Mouse (Mus musculus): Measurements from ENCODE around the gene Klf12.

The Klf12 gene

DNA sequence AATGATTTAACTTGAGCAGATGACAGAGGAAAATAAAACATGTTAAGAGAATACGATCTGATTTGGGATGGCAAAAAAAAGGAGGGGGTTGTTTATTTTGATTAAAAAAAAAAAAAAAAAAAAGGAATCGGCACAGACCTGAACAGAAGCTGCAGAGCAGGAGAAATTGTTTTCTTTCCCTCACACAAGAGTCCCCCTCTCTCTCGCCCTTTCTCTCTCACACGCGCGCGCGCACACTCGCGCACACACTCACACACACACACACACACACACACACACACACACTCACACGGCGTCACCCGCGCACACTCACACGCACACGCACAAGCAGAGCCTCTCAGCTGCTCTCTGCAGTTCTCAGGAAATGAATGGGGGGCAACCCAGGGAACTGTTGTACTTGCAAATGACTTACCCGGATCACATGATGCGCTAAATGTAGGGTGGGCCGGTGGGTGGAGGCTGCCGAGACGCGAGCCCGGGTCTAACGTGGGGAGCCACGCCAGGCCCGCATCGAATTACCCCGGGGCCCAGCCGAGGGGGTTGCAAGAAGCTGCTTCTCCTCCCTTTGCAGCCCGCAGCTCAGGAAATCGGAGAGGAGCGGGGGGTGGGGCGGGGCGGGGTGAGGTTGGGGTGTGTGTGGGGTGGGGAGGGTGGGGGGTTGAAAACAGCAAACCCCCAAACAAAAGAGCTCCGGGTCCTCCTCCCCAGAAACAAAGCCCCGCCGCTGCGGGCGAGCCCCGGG lies at the start of gene Klf12:
TSS of gene Klf12 (minus strand) at position 561 of the 742 bp plus-strand sequence.
- peak; percentile 82 to 84 for DNase-seq (ENCODE audit: low spot score in 2 of 2)

DNA sequence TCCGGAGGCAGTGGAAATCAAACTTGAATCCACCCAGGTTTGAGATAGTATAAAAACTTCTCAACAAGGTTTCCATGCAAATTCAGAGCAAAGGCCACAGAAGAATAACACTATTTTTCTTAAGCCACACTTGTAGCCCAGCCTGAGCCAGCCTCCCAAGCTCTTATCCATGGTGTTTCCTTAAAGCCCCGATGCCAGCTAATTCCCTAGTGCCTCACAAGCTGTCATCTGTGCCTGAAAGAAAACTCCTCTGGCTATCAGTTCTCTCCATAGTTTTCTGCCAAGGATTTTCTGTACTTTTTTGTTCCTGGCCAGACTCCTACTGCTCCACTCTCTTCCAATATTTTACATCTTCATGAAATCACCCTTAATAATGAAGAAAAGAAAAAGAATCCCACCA lies 48.9 kb upstream of the Klf12 start:
- DNase-seq (ENCODE audit: low spot score in 2 of 2), result no peak

DNA sequence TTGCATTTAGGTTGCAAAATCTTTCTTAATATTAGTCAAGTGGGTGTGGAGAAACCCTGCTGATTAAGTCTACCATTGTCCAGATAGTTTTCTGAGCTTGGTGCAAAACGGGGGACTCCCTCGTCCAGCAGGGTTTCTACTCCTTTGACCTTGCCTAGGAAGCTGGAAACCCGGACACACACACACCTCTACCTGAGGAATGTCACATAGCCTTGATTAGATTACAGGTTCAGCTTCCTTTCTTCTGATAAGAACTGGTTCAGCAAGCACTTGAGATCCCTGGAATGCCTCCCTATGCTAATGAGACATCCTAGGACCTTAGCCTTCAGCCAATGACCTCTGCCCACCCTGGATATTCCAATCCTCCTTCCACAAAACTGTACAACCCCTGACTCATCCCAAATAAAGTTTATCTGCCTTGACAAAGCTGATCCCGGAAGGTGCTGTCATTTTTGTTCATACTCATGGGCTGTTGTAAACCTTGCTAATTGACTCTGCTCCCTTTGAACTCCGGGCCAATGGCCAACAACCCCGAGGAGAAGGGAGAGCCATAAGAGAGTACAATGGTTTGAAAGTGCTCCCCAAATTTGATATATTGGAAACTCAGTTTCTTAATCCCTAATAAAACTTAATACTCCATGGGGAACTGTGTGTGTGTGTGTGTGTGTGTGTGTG lies 44.3 kb upstream of the Klf12 start:
- no peak for DNase-seq (ENCODE audit: low spot score in 2 of 2)

DNA sequence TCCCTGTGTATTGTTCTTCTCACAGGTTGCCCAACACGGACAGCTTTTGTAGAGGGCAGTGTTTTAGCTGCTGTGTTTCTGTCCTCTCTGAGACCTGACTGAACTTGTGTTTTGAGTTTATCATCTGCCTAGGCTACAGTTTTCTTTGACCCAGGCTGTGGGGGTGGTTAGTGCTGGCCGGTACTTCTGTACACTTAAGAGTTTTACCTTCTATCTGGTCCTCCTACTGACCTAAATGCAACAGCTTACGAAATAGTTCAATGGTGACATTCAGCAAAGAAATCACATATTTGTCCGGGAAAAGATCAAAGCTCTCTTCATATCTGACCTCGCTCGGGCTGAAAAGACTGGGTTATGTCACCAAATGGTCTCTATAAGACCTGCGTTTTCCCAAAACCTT lies 39.8 kb upstream of the Klf12 start:
- DNase-seq (ENCODE audit: low spot score in 2 of 2), result no peak

DNA sequence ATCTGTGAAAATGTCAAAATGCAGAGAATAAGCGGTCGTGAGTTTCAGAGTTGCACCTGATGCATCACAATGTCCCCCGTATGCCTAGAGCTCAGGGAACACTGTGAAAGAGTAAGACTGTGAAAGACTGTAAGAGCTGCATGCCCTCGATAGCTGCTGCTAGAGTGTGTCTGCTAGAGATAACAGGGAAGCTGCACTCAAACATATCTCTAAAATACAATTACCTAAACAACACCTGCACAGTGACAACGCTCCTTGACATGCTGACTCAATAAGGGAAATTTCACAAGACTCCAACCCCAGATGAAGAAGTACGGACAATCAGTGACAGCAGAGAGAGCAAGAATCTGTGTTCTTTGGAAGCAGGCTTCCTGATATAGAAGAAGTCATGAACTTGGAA lies 37.5 kb upstream of the Klf12 start:
- DNase-seq (ENCODE audit: low spot score in 2 of 2), result no peak

DNA sequence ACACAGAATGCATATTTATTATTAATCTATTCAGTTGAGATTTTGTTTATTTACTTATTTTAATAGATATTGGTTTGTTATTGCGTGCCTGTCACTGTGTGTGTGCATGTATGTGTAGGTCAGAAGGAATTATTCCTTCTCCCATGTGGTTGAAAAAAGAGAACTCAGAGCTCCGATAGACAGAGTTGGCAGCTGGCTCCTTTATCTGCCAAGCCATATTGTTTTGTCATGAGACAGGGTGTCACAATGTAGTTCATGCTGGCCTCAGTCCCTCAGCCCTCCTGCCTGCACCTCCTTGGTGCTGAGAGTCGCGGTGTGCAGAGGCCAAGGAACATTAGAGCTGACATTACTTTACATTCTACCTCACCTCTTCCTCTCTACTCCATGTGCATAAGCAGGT lies 32.3 kb upstream of the Klf12 start:
- DNase-seq (ENCODE audit: low spot score in 2 of 2), result no peak

DNA sequence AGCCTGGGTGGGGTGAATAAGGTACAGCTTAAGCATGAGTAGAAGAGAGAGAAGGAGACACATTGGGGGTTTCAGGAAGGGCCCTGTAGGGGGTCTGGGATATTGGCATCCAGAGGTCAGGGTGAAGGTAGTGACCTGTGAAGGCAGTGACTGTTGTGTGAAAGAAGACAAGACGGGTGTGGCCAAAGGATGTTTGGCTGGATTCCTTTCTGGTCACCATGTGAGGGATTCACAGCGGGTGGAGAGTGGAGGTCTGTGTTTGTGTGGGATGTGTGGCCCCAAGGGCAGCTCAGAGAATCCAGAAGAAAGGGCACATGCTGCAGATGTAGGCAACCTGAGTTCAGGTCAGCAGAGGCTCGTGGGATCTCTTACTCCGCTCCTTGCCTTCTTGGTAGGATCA lies 29.6 kb upstream of the Klf12 start:
- no peak for DNase-seq (ENCODE audit: low spot score in 2 of 2)

DNA sequence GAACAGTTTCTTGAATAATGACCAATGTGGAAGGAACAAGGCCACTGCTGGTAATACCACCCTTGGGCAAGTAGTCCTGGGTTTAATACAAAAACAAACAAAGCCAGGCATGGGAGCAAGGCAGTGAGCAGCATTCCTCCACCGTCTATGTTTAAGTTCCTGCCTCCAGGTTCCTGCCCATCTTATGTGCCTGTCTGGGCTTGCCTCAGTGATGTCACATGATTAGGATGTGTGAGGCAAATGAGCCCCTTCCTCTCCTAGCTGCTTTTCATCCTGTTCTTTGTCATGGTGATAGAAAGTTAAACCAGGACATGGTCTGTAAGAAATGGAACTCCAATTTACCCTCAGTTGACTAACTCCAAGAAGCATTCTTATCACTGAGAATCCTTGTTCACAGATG lies 16.4 kb upstream of the Klf12 start:
- no peak for DNase-seq (ENCODE audit: low spot score in 2 of 2)

DNA sequence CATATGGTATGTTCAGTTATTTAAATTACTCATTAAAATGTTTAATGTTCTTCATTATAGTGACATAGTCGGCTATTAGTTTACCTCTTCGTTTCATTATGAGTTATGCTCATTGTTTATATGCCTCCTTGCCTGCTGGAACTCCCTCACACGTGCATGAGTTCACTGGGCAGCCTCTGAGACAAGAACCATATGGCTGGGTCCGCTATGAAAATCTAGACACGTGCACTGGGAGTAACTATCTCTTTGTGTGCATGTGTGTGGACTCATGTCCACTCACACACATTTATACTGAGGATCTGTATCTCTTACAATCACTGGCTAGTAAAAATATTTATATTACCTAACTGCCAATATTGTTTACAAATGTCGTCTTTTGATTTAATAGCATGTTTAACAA lies 14.4 kb upstream of the Klf12 start:
- no peak for DNase-seq (ENCODE audit: low spot score in 2 of 2)

DNA sequence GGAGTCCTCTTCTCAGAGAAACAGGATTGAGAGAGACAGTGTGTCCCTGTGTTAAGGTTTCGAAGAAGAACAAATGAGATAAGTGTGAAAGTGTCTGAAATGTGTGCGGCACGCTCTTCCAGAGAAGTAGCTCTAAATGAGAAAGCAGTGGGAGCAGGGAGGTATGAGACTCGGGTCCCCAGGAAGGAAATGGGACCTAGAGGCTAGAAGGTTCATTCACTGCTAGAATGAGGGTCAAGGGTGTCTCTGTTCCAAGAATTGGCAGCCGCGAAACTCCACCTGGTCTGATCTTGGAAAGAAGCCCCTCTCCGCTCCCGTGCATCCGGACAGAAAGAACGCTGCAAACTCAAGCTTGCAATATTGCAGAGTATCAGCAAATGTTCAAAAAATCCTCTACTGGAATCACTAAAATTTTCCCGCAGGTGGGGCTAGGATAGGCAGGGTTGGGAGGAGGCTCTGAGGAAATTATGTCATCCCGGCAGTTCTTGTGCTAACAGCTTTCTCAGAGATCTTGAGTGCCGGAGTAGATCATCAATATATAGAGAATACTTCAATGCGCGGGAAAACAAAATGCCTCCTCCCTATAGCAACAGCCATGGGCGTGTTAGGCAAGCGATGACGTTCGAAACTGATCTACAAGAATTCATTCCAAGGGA lies 2.2 kb upstream of the Klf12 start:
- no peak for DNase-seq (ENCODE audit: low spot score in 2 of 2)

DNA sequence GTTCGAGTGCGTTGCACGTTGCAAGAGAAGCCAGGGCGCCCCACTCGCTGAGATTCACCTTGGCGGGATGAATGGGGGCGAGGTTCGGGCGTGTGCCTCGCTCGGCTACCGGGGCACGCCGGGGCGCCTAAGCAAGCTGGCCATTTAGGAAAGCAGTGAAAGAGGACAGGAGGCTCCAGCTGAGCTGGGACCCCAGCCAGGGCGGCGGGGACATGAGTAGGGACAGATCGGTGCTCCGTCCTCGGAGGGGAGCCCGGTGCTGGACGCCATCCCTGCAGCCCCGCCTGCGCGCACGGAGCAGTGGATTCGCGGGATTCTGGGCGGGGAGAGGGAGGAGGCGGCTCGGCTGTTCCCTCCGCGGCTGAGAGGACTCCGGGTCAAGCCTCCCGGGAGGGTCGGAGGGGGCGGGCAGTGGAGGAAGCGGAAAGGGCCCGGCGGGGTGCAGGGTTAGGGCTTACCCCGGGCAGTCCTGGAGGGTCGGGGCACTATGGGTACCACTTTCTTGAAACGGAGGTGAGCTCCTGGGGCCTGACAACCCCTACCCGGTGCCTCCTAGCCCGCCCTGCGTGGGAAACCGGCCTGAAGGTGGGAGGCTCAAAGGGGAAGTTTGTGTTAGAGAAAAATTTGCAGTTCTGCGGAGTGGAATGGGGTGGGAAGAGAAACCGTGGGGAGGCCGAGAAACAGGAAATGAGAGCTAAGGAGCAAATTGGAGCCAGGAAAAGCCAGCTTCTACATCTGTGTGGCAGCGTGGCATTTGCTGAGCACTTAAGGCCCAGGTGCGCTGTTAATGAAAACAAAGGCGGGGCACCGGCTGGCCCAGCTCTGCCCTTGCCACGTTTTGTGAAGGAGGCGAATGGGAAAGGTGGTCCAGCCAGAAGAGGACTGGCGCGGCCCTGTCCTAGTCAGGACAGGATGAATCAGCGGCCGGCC lies 1.4 kb upstream of the Klf12 start:
- peak; percentile 48 to 67 for DNase-seq (ENCODE audit: low spot score in 2 of 2)

DNA sequence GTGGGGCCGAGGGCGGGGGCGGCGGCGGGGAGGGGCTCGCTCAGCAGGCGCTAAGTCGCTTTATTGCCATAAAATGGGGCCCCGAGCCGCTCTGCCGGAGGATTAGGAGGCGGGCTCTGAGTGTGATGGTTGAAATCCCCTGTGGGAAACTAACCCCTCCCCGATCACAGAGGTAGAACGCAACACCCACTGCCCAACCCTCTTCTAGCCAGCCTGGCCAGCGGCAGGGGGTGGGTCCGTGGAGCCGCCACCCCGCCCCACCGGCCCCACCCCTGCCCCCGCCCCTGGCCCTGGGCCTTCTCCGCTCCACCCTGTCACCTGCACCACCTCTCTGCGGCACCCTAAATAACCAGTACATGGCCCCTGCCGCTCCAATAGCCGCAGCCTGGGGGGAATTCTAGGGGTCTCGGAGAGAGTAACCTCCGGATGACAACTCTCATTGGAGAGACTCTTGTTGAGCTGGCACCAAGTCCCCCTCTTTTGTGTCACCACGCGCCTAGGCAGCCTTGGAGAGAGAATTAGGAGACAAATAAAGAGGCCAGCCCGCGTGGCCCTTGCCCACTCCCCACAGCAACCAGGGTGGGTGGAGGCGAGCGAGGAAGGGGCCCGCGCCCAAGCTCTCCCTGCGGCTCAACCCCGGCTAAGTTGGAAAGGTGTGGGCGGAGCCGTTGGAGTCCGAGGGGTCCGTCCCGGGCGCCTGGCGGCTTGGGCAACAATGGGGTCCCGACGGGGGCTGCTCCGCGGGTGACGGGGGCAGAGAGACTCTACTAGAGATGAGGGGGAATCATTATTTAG lies 579 bp upstream of the Klf12 start:
- peak; percentile 51 to 53 for DNase-seq (ENCODE audit: low spot score in 2 of 2)

DNA sequence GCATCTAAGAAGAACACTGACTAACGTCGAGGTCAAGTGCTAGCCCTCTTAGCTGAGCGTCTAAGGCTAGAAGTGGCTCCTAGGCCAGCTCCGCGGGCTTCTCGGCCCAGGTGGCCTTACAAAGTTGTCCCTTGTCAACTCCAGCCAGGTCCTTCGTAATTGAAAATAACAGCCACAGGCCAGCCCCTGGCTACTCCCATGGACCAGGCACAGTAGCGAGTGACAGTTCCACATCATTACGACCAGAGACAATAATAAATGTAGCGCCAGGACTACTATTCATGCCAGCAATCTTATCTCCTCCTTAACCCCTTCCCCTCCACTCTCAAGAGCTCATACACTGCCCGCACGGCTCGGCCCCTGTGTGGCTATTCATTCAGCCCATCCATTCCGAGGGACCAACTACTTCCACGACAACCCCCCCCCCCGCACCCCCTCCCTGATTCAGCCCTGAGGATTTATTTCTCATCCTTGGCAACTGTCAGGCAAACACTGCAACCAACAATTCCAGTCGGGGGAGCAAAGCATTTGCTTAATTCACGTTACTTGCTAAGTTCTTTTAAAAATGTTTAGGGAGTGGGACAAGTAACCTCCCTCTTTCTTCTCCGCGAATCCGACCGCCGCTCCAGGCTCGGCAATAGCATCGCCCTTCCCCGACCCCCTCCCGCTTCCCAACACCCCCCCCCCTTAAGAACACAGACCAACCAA lies 914 bp downstream of the Klf12 start:
- DNase-seq (ENCODE audit: low spot score in 2 of 2), result no peak

DNA sequence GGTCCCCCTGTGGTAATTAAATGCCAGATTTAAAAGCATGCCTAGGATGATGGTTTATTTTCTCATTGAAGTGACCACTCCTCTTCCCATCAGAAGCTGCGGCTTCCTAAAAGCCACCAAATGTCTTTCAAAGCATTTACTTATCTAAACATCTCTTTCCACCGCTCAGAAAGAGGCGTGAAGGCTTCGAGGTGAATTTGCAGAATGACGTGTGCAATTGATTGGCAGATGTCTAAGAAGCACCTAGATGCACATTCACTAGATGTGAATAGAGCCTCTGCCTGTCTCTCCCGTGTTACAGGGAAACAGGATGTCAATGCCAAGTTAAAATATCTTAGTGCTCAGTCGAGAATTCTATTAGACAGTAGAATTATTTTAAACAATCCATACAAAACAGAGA lies 1.8 kb downstream of the Klf12 start:
- no peak for DNase-seq (ENCODE audit: low spot score in 2 of 2)

DNA sequence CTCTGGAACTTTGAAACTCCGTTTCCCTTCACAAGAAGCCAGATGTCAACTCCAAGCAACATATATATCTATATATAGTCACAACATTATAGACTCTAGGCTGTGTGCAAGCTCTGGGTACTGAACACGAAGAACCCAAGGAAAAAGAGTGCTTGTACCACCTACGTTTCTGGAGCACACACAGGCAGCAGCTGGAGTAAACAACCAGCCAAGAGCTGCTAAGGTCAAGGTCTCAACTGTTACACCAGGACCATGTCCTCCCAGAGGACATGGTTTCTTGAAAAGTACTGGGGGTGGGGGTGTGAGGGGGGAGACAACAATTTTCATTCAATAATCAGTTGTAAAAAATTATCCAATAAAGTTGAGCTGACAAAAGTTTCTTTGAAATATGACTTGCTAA lies 2.7 kb downstream of the Klf12 start:
- DNase-seq (ENCODE audit: low spot score in 2 of 2), result no peak

DNA sequence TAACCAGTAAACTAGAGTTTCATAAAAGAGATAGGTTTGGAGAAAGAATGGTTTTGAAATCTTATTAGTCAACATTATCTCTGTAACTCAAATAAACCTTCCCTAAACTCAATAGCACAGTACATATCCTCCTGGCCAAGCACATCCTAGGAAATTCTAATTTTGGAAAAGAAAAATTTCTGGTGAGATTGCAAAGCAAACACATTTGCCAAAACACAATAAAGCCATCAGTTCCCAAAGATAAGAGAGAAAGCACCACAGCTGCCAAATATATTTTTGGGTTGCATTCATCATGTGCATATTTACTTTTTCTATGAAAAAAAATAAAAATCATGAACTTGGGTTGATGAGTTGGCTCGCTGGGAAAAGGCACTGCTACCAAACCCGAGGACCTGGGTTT lies 10.3 kb downstream of the Klf12 start:
- no peak for DNase-seq (ENCODE audit: low spot score in 2 of 2)

DNA sequence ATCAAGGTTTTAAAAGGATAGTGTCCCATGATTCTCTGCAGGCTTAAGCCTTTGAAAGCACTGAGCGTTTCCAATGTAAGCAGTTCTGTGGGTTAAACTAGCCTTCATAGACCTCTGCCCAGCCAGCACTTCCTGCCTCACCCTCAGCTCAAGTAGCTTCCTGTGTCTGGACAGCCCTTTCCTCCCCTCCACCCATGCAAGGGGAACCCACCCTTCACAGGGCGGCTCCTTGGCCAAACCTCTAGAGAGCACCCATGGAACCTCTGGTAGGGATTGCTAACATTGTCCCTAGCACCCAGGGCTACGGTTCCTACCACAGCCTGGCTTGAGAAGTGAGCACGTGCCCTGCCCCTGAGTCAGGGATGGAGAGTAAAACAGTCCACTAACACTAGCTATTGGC lies 23.9 kb downstream of the Klf12 start:
- no peak for DNase-seq (ENCODE audit: low spot score in 2 of 2)

DNA sequence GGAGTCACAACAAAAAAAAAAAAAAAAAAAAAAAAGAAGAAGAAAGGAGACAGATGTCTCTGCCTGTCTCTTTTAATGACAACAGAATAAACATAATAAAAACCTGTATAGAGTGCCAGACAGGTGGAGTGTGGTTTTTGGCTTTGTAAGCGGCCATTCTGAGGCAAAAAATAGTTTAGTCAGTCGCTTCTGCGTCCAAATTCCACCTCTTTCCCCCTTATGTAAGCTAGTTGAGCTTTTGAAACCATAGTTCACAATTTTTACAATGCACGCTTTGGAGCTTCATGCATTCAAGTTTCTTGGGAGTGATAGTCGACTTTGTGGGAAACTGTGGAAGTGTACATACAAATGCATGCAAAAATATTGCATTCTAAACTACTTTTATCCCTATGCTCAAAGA lies 41.4 kb downstream of the Klf12 start:
- no peak for DNase-seq (ENCODE audit: low spot score in 2 of 2)

DNA sequence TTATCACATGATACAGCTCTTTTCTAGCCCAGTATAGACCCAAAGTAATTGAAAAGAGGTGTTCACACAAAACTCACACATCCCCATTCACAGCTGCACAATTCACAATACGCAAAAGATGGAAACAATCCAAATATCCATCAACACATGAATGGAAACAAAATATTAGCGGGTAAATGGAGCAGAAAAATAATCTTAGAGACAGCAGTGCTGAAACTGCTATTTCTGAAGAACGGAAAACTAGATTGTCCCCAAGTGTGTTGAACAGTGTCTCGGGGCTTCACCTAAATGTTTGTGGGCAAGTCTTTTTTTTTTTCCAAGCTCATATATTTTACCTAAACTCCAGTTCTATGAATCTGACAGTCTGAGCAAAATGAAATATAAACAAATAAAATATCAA lies 44.6 kb downstream of the Klf12 start:
- DNase-seq (ENCODE audit: low spot score in 2 of 2), result no peak

DNA sequence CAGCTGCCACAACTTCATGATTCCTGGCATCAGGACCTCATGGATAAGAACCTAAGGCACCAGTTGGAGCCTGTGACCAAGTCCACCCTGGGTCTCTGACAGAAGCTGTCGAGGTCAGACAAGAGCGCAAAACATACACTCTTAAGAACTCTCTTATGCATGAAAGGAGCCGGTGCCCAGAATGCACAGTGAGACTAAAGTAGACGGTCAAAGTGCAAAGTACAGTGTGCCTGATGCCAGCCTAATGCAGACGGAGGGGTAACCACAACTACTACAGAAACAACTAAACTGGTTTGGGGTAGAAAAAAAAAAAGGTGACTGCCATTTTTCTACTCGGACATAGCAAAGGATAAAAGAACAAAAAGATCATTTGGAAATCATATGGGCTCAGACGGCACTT lies 47.7 kb downstream of the Klf12 start:
- DNase-seq (ENCODE audit: low spot score in 2 of 2), result no peak

DNA sequence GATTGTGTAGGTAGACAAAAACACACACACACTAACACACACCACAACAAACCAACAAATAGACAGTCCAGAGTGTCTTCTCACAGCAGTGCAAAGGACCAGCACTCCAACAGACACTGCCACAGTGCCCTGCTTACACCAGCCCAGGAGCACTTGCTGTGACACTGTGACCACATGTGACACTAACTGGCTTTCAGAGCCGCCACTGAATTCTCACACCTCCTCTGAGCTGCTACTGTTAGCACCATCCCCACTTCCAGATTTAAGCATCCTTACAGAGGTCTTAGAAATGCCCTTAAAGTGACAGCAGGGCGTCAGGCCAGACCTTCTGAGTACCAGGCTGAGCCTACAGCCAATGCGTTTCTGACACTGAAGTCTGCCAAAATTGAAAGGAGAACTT lies 48.7 kb downstream of the Klf12 start:
- no peak for DNase-seq (ENCODE audit: low spot score in 2 of 2)
